Mouse (Mus musculus): ENCODE results near the gene Pde4dip.

Pde4dip gene

DNA sequence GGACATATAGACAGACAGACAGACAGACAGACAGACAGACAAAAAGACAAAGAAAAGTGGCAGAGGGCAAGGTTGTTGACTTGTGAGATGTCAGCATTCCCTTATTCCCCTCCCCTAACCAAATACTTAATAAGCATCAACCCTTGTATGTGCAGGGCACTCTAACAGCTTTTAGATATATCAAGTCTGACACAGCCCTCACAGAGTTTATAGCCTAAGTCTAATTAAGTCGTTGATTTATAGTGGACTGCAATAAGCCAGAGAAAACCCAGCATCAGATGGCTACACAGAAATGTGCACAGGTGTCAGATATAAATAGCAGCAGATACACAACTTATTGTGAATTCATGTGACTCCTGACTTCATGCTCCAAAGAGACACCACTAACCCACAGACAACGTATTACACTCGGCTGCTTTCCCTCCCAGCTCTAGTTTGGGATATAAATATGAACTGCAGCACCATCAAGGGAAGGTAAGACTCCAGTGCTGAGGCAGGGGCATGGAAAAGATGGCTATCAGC lies 87.3 kb downstream of the Pde4dip start:
- no peak for DNase-seq (ENCODE audit: low spot score in 2 of 2)

DNA sequence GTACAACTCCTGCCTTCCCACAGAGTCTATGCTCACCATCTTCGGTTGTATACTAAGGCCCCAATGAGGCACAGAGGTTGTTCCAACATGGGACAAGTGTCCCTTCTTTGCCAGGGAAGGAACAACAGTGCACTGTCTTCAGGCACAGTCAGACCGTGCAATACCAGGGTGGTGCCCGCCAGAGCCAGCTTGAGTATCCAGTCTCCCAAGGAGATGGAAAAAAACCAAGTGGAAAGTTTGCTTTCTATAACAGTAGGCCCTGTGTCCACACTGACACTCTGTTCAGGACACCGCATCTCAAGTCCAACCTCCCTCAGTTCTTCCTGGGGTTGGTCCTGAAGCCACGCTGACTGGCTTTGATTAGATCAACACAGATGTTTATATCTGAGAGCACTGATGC lies 87.8 kb downstream of the Pde4dip start:
- DNase-seq (ENCODE audit: low spot score in 2 of 2) = no peak

DNA sequence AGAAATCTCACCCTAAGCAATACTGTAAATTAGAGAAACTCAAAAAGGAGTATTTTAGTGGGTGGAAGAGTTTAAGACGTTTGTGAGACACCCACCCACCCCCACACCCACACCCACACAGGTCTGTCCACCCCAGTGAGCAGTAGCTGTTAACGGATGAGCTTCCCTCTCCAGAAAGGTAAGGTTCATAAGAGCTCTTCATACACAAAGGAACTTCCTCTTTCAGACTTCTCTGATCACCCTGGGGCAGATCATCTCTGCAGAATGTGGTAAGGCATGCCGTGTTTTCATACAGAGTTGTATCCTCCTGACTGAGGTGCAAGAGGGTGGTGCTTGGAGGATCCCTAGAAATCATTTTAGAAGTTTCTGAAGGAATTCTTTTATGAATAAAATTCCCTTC lies 88.5 kb downstream of the Pde4dip start:
- no peak for DNase-seq (ENCODE audit: low spot score in 2 of 2)

DNA sequence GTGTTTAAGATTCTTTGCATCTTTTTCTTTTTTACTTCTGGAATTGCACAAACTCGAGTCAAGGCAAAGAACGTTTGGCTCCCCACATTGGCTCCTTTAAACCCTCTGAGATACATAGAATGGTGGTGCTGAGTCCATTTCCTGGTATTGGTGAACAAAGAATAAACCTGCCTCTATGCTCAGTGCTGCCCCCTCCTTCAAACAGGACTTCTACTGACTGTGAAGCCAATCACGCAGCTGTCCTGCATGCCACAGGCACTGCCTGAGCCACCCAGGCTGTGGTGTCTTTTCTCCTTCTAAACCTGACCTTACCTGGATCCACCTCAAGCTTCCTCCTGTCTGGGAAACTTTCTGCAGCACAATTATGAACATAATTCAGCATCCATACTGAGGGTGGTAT lies 89.2 kb downstream of the Pde4dip start:
- DNase-seq (ENCODE audit: low spot score in 2 of 2) = no peak

DNA sequence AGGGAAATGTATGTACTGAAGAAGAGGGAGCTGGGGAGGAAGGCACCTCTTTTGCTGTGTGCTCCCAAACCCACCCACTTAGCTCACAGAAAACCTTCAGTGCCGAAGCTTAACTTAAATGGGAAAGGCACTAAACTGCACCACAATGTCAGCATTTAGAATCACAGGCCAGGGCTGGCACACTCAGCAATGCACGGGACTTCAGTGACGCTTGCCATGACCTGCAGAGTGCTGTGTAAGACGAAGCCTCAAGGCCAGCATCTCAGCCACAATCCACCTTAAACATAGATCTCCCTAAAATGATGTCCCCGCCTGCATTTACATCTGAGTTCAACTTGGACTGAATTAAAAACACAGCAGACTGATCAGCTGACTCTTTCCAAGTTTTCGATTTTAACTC lies 91.1 kb downstream of the Pde4dip start:
- no peak for DNase-seq (ENCODE audit: low spot score in 2 of 2)

DNA sequence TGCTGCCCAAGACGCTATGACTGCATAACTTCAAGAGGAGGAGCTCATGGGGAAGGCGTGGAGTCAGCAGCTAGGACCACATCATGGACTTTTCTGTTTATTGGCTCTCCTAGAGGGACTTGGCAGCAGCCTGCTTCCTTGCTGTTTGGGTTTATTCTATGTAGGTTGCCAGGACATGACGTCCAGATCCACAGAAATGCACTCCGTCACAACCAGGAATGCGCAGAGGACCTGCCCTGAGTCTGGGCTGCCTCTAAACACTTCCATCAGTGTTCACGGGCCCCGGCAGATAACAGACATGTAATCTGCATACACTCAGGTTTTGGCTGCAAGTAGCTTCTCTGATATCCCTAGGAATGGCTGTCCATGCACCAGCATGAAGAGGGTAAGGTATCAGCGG lies 94.5 kb downstream of the Pde4dip start:
- DNase-seq (ENCODE audit: low spot score in 2 of 2) = peak; percentile 39 to 55

DNA sequence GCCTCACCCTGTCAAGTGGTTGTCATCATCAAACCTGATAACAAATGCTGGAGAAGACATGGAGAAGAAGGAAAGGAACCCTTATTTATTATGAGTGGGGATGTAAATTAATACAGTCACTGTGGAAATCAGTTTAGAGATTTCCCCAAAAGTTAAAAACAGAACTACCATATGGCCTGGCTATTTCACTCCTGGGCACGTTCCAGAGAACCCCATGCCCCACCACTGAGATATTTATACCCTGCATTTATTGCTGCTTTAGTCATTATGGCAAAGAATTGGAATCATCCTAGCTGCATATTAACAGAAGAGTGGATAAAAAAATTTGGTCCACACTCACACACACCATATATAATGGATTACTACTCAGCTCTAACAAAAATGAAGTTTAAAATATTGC lies 98.4 kb downstream of the Pde4dip start:
- no peak for DNase-seq (ENCODE audit: low spot score in 2 of 2)

DNA sequence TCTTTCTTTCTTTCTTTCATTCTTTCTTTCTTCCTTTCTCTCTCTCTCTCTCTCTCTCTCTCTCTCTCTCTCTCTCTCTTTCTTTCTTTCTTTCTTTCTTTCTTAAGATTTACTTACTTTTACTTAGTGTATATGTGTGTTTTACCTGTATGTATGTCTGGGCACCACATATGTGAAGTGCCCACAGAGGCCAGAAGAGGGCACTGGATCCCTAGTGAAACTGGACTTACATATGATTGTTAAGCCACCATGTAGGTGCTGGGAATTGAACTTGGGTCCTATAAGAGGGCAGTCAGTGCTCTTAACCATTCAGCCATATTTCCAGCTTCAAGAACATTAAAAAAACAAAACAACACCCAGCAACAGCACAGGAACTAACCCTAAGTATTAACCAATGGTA lies 99.2 kb downstream of the Pde4dip start:
- DNase-seq (ENCODE audit: low spot score in 2 of 2) = no peak

DNA sequence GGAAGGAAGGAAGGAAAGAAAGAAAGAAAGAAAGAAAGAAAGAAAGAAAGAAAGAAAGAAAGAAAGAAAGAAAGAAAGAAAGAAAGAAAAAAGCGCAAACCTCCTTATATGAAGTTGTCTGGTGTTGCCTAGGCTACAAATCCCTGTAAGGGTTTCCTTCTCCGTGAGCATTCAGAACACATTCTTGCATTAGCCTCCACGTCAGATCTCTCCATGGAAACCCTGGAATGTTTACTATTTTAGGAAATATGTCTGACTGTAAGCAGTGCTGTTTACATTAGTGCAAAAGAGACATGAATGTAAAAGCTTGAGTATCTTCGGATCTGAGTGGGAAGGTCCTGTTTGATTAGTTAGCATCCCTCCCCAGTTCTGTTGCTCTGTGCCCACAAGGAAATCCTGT lies 112.3 kb downstream of the Pde4dip start:
- no peak for DNase-seq (ENCODE audit: low spot score in 2 of 2)

DNA sequence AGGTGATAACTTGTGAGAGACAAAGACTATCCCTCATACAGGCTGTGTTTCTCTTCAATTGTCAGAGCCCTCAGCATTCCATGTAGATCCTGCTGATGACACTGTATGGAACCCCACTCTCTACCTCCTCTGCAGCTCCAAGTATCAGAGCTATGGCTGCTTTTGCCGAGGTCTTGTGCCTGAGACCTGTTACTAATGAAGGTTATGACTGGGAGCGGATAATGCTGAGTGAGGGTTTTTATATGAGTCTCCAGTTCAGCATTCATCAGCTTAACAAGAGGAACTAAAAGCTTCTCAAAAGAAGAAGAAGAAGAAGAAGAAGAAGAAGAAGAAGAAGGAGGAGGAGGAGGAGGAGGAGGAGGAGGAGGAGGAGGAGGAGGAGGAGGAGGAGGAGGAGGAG lies 112.8 kb downstream of the Pde4dip start:
- no peak for DNase-seq (ENCODE audit: low spot score in 2 of 2)

DNA sequence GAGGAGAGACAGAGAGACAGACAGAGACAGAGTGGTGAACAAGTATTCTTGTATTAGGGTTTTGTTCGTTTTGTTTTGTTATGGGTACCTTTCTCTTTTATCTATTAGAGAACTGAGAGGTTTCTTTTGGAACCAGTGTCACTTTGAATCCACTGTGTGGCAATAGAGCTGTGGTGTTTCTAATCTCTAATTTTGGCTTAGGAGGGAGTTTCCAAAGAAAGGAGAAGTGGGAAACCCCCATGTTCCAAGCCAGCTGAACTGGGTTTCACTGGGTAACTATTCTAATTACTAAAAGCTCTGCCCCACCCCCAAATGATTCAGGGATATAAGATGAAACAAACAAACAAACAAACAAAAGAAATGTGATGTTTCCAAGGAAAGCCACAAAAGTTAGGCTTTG lies 113.6 kb downstream of the Pde4dip start:
- no peak for DNase-seq (ENCODE audit: low spot score in 2 of 2)

DNA sequence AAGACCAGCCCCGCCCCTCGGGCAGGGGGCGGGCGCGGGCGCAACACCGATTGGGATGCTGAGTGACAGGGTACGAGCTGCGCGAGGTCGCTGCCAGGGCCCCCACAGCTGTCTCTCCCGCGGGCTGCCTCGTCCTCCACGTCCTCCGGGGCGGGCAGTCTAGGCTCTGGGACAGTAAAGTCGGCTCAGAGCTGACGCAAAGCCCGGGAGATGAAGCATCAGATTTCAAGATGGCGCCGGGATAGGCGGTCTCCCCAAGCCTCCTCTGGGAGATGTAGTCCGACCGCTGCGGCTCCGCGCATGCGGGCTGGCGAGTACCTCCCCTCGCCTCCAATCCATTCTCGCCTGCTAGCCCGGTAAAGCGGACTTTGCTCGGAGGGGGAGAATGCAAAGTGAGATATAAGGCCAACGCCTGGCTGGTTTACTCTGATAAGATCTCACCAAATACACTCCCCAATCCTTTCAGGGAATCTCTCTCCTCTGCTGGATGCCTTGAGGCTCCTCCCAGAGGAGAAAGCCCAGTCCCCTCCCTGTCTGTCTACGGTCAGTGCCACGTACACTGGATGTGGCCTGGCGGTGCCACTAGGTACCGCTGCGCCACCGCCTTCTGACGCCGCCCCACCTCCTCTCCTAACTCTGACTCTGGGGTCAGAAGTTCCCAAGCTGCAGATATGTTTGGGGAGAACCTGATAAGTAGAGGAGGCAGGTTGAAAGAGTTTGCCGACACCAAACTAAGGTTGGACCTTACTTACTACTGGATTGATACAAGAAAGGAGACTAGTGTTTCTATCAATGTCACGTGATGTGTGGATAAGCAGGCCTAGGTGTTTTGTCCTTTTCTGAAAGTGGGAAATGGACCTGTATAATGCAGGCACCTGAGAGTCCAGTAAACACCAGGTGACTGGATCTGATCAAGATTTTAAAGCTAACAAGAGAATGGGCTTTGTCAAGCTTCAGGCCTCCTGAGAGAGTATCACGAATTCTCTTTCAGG lies 120.4 kb downstream of the Pde4dip start:
- DNase-seq (ENCODE audit: low spot score in 2 of 2) = peak; percentile 96 to 97

DNA sequence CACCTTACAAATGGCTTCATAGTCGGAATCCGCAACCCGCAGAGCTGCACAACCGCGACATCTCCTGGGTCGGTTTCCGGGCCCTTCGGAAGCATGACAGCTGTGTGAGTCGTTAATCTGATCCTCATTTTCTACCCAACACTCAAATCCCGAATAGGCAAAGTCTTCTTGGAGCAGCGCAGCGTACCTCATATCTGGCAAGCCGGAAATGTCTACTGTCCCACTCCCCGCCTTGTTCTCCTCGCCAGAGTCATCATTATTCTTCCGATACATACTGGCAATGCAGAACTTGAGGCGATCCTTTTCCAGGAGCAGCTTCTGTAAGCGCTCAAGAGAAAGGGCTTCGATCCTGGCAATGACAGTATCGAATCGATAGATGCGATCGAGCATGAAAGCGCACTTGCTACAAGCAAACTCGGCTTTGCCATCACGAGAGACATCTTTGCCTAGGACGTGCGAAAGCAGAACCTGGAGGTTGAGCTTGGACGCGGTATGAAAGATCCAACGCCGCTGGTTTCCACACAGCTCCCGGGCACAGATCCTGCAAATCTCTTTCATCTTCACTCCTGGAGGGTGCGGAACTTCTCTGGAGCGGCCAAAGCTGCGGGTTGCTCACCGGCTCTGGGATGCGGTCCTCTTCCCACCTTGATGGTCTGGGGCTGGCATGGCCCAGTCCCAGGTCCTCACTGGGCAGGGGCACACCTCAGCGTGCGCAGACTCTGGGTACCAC lies 121.3 kb downstream of the Pde4dip start:
- DNase-seq (ENCODE audit: low spot score in 2 of 2) = peak in 1 of 2 experiments; percentile 11

DNA sequence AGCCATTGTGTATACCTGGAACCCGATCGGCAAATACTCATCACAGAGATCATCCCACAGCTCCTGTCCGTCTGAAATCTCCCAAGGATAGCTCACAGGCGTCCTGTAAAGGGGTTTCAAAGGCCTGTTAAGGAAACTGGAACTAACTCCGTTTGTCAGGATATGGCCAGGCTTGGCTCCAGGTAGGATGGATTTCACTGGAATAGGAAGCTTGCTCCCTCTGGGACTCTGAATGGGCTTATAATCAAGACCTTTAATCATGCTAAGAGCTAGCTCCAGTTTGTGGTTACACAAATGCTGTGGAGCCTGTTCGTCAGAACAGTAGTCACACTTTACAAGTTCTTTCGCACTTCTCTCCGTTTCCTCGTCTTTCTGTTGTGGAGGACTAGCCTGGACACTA lies 122.0 kb downstream of the Pde4dip start:
- peak; percentile 27 to 31 for DNase-seq (ENCODE audit: low spot score in 2 of 2)

DNA sequence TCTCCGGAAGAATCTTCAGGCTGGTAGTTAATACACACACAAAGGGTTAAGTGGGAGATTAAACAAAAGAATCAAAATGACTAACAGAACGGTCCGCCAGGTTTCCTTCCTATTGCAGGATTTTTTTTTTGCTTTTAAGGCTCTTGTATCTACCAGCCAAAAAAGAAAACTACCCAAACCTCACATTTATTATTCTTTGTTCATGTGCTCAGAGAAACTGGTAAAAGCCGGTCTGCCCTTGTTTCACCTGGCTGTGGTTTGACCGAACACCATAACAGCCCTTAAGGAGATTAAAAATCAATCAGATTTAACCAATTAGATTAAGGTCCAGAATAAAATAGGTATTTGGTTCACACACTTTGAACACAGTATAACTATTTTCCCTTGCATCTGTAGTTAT lies 124.4 kb downstream of the Pde4dip start:
- DNase-seq (ENCODE audit: low spot score in 2 of 2) = no peak

DNA sequence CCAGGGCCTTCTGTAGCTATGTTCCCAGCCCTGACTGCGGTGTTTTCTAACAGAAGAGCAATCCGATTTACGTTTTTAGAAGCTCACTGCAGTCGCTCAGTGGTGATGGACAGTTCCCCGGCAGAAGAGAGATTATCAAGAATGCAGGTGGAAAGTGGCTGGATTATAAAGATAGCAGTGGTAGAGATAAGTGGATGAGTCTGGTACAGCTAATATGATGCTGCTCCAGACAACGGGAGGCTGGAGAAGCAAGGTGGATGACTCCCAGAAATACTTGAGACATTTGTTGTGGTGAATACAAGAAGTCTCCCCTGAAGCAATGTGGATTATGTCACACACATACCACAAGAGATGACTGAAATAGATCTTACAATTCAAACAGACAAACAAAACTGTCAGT lies 126.6 kb downstream of the Pde4dip start:
- DNase-seq (ENCODE audit: low spot score in 2 of 2) = no peak

DNA sequence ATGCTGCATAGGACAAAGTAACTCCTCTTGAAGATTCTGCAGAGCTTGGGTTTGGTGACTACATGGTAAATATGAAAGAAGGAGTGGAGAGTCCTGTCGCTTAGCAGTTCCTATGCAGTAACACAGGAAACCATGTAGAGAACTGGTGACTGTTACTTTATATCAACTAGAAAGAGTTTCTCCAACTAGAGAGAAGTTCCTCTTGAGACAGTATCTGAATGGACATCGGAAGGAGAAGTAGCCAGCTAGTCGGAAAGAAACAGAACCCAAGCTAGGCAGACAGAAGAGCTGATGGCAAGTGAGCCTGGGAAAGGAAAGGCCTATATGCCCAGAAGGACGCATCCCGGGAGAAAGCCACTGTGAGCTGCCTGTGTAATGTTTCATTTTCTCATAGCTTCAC lies 127.3 kb downstream of the Pde4dip start:
- DNase-seq (ENCODE audit: low spot score in 2 of 2) = no peak

DNA sequence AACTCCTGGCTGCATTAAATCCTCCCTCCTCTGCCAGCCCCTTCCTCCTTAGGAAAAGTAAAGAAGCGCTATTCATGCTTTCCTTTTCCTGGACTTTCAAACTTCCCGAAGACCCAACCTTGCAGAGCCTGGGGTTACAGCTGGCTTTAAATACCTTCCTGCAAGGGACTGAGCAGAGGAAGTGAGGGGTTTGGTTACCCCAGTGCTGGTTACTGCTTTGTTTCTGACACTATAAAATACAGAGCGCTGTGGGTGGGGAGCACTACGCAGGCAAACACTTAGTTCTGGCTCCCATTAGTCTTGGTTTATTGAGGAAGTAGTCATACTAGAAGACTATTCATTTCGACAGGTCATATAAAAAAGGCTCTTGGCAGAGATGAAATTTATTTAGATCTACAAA lies 128.7 kb downstream of the Pde4dip start:
- no peak for DNase-seq (ENCODE audit: low spot score in 2 of 2)

DNA sequence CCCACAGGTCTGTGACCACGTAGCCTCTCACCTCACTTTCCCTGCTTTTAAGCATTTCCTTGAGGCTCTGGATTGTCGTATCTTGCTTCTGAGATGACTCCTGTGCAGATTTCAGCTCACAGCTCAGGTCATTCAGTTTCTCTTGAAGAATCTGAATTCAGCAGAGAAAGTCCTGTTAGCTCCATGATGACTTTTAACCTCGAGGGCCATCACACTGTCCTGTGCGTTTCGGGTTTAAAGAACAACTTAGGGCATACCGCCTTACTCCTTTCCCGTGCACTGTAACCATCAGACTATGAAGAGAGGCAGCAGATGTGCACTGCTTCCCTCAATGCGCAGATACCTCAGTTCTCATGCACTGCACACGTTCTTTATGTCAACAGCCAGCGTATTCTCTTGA lies 131.0 kb downstream of the Pde4dip start:
- no peak for DNase-seq (ENCODE audit: low spot score in 2 of 2)

DNA sequence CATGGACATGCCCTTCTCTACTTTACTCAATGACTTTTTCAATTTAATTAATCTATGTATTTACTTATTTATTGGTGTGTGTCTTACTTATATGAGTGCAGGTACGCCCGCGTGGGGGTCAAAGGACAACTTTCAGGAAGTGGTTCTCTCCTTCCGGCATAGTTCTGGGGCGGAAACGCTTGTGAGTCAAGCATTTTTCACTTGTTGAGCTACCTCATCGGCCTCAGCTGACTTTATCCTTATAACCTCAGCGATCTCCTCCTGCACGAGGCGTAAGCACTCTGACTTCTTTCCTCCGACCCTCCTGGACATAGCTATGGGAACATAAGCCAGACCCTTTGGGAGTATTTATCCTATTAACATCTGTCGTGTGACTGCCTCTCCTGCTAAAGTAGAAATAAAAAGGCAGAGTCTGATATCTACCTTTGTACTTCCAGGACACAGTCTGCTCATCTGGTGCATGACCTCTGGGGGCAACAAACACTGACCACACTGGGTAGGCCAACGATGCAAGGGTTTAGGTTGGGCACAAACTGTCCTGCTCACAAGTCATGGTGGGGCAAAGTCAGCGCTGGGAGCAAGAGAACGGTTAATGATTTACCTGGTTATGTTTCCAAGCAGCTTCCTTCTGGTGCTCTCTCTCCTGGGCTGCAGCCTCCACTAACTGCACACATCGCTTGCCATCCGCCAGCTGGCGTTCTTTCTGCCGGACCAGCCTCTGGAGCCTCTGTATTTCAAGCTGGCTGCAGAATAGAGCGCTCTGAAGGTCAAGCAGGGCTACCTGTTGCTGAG lies 132.0 kb downstream of the Pde4dip start:
- no peak for DNase-seq (ENCODE audit: low spot score in 2 of 2)

DNA sequence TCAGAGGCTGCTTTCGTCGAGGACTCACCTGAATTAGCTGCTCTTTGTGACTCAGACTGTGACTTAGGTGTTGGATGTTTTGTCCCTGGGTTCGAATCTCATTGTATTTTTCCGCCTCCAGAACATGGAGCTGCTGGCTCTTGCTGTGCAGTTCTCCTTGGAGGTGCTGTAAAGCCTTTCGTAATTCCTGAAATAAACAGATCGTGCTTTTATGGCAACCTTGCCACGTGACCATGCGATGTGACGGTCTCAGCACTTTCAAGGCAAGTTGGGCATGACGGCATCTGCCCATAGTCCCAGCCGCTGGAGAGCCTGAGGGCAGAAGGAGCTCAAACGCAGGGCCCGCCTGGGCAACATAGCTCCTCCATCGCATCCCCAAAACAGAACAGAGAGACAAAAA lies 133.1 kb downstream of the Pde4dip start:
- no peak for DNase-seq (ENCODE audit: low spot score in 2 of 2)

DNA sequence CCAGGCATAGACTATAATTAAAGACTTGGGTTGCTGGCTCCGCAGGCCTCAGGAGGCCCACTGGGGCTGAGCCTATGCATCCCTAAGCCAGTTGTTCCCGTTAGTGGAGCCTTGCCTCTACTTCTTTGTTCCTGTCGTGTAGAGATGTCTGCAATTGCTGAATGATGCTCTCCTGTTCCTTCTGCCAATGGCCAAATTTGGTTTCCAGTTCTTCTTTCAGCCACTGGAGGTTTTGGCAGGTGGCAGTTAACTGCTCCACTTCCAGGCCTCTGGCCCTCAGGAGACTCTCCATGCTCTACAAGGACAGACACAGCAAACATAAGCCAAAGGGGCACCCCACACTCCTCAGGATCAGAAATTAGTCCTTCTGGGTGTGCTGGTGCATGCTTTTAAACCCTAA lies 135.6 kb downstream of the Pde4dip start:
- no peak for DNase-seq (ENCODE audit: low spot score in 2 of 2)

Measured in heart, adult 9 months (tissue).